8 mouse cellular contexts compared by ENCODE assay signal in genomic region chr6:127152106-127152951, GRCm38 (mm10). TPM values are rescaled to one million over a fixed set of nuclear protein-coding genes. Genes with fewer than 3 reads are reported as not detected.
DNase-seq lines count a peak whose midpoint lies in the region; ATAC-seq lines count a peak whose summit lies in the region.

Gene Ccnd2 (minus strand): TSS chr6:127152193.

- no peaks in the 10 kb centered on the region for H3K36me3 ChIP-seq in embryonic facial prominence, embryonic 11.5 days (replicated peaks; ENCODE audit: control insufficient read depth, insufficient read depth, low read depth, low read length)
- H3K36me3 ChIP-seq in heart, embryonic 16.5 days (ENCODE audit: control insufficient read depth, insufficient read depth) = no peaks in the 10 kb centered on the region
- H3K36me3 ChIP-seq in liver, embryonic 15.5 days (replicated peaks) = no peaks in the 10 kb centered on the region

- no peaks in the 10 kb centered on the region for H3K9me3 ChIP-seq in embryonic facial prominence, embryonic 11.5 days (replicated peaks; ENCODE audit: control insufficient read depth, low read length)
- no peaks in the 10 kb centered on the region for H3K9me3 ChIP-seq in heart, embryonic 16.5 days (replicated peaks; ENCODE audit: control insufficient read depth, low read length)
- H3K9me3 ChIP-seq in liver, embryonic 15.5 days (replicated peaks) = no peaks in the 10 kb centered on the region

- peak within 1 kb of the TSS; percentile 68 for H3K9ac ChIP-seq in embryonic facial prominence, embryonic 11.5 days (replicated peaks; ENCODE audit: low read length)
- H3K9ac ChIP-seq in heart, embryonic 16.5 days (ENCODE audit: low read length) = peak within 1 kb of the TSS; percentile 67
- H3K9ac ChIP-seq in liver, embryonic 15.5 days = peak within 1 kb of the TSS; percentile 35

- H3K4me2 ChIP-seq in embryonic facial prominence, embryonic 11.5 days (ENCODE audit: low read depth, low read length) = peak within 1 kb of the TSS; percentile 84
- peak within 1 kb of the TSS; percentile 84 for H3K4me2 ChIP-seq in heart, embryonic 16.5 days (ENCODE audit: low read depth, low read length)
- peak within 1 kb of the TSS; percentile 82 for H3K4me2 ChIP-seq in liver, embryonic 15.5 days

- peaks cover 16% of the 10 kb centered on the region for H3K4me1 ChIP-seq in embryonic facial prominence, embryonic 11.5 days (ENCODE audit: control insufficient read depth, insufficient read depth, low read length)
- peaks cover 46% of the 10 kb centered on the region for H3K4me1 ChIP-seq in heart, embryonic 16.5 days (ENCODE audit: control insufficient read depth, insufficient read depth, low read length)
- peaks cover 67% of the 10 kb centered on the region for H3K4me1 ChIP-seq in liver, embryonic 15.5 days (replicated peaks)

- peak; percentile 52 for DNase-seq in layer of hippocampus, adult 11-12 months (ENCODE audit: low spot score)
- no peak for DNase-seq in layer of hippocampus, adult 9-10 months (ENCODE audit: low spot score)
- peak; percentile 93 for DNase-seq in embryonic facial prominence, embryonic 11.5 days (ENCODE audit: low spot score)
- peak; percentile 86 for DNase-seq in kidney, postnatal 14 days
- peak; percentile 82 for DNase-seq in neural tube, embryonic 10.5 days (ENCODE audit: extremely low spot score, low spot score)
- peak; percentile 80 for DNase-seq in testis, postnatal 14 days (ENCODE audit: low spot score)

- ATAC-seq in embryonic facial prominence, embryonic 11.5 days (replicated peaks; ENCODE audit: insufficient number of reproducible peaks, low FRiP score, low TSS enrichment, low read depth) = peak; percentile 68
- ATAC-seq in heart, embryonic 16.5 days (replicated peaks; ENCODE audit: extremely low read depth, insufficient read depth, low FRiP score) = peak; percentile 78
- peak; percentile 71 for ATAC-seq in liver, embryonic 15.5 days (ENCODE audit: insufficient read depth)

- under 1% methylated on average over 40 of the region's 40 CpGs for WGBS in embryonic facial prominence, embryonic 11.5 days
- 1% methylated on average over 40 of the region's 40 CpGs for WGBS in heart, embryonic 16.5 days
- WGBS in liver, embryonic 15.5 days (ENCODE audit: insufficient replicate concordance) = under 1% methylated on average over 36 of the region's 40 CpGs

- H3K27ac ChIP-seq in embryonic facial prominence, embryonic 11.5 days (replicated peaks; ENCODE audit: low read depth, low read length) = peak within 1 kb of the TSS; percentile 92
- H3K27ac ChIP-seq in heart, embryonic 16.5 days (ENCODE audit: low read length) = peak within 1 kb of the TSS; percentile 82
- H3K27ac ChIP-seq in liver, embryonic 15.5 days (replicated peaks) = peak within 1 kb of the TSS; percentile 69

- peak within 1 kb of the TSS; percentile 79 for H3K4me3 ChIP-seq in embryonic facial prominence, embryonic 11.5 days (ENCODE audit: low read depth, low read length)
- H3K4me3 ChIP-seq in heart, embryonic 16.5 days (ENCODE audit: low read length) = peak within 1 kb of the TSS; percentile 75
- peak within 1 kb of the TSS; percentile 61 for H3K4me3 ChIP-seq in liver, embryonic 15.5 days (replicated peaks)

- H3K27me3 ChIP-seq in embryonic facial prominence, embryonic 11.5 days (ENCODE audit: control insufficient read depth, insufficient read depth, low read length) = no peaks in the 10 kb centered on the region
- H3K27me3 ChIP-seq in heart, embryonic 16.5 days (ENCODE audit: control insufficient read depth, insufficient read depth, low read length) = no peaks in the 10 kb centered on the region; the same call in 1 of the 2 replicates
- peaks cover 93% of the 10 kb centered on the region for H3K27me3 ChIP-seq in liver, embryonic 15.5 days

RNA-seq across cellular contexts. Expression of gene Ccnd2, which starts in this region (rescaled TPM):
- 957 and 1,016 TPM in 2 replicates for polyA plus RNA-seq in embryonic facial prominence, embryonic 11.5 days (2014; fragmentation: Nextera tagmentation; extraction: Ambion mirVana)
- 450 and 476 TPM in 2 replicates for polyA plus RNA-seq in heart, embryonic 16.5 days (2015; fragmentation: Nextera tagmentation; extraction: Ambion mirVana)
- 47.6 and 47.9 TPM in 2 replicates for polyA plus RNA-seq in liver, embryonic 15.5 days (2015; fragmentation: Nextera tagmentation; extraction: Ambion mirVana)
